Mouse (Mus musculus) midbrain, embryonic 16.5 days (tissue): Measurements from ENCODE around the gene Serpina3b. TPM values are rescaled to one million over a fixed set of nuclear protein-coding genes. Genes with fewer than 3 reads are reported as not detected.
"Not testable (repeated sequence)": the region's sequence is repeated elsewhere in the genome, so short reads cannot be mapped to it uniquely, and the experiment has no call there.

Source experiments
- ATAC-seq: fragments of 200-750 bp; cut with Nextera tagmentation; 2 replicates; pipeline ENCODE4 v1.8.0; 2017; ENCODE audit warnings: moderate TSS enrichment
- H3K27ac ChIP-seq: fragments of 300-500 bp; sonication (generic); 2 replicates; pipeline ENCODE4 v1.5.1; 2014; ENCODE audit warnings: mild to moderate bottlenecking, low read length, mixed read lengths
- H3K27me3 ChIP-seq: fragments of 300-500 bp; sonication (generic); 2 replicates; pipeline ENCODE4 v1.6.1; 2014; ENCODE audit warnings: low read depth, low read length, mixed read lengths; ENCODE audit not compliant: control insufficient read depth, insufficient read depth
- H3K36me3 ChIP-seq: fragments of 300-500 bp; sonication (generic); 2 replicates; pipeline ENCODE4 v1.6.1; 2014; ENCODE audit warnings: mild to moderate bottlenecking, low read length, moderate library complexity, mixed read lengths; ENCODE audit not compliant: control insufficient read depth, insufficient read depth
- H3K4me1 ChIP-seq: fragments of 300-500 bp; sonication (generic); 2 replicates; pipeline ENCODE4 v1.6.1; 2014; ENCODE audit warnings: mild to moderate bottlenecking, low read length, mixed read lengths; ENCODE audit not compliant: control insufficient read depth, insufficient read depth
- H3K4me2 ChIP-seq: fragments of 300-500 bp; sonication (generic); 2 replicates; pipeline ENCODE4 v1.6.1; 2014; ENCODE audit warnings: mild to moderate bottlenecking, low read length, mixed read lengths
- H3K4me3 ChIP-seq: fragments of 300-500 bp; sonication (generic); 2 replicates; pipeline ENCODE4 v1.5.1; 2014; ENCODE audit warnings: low read depth, mild to moderate bottlenecking, low read length, moderate library complexity, mixed read lengths
- H3K9ac ChIP-seq: fragments of 300-500 bp; sonication (generic); 2 replicates; pipeline ENCODE4 v1.6.1; 2014; ENCODE audit warnings: low read depth, low read length, mixed read lengths
- H3K9me3 ChIP-seq: fragments of 300-500 bp; sonication (generic); replicated peaks from 2 replicates; pipeline ENCODE4 v1.6.1; 2014; ENCODE audit warnings: mild to moderate bottlenecking, low read length, mixed read lengths; ENCODE audit not compliant: control insufficient read depth, poor library complexity, severe bottlenecking
- WGBS: fragments of 180-500 bp; shearing (Covaris S2); extraction: QIAGEN DNeasy Blood & Tissue Kit; methylation state at CpG from one replicate; pipeline ENCODE4 v1.1.7; 2014; 5-methylcytosine and 5-hydroxymethylcytosine counted together
- polyA plus RNA-seq: library from polyadenylated mRNA; unstranded; fragments of >200 nt; fragmentation: Nextera tagmentation; extraction: Ambion mirVana; gene quantifications from 2 replicates; pipeline ENCODE4 v1.2.1, GENCODE M21; 2015

Serpina3b gene
- polyA plus RNA-seq = not detected in 2 replicates

GRCm38 (mm10) chr12:104127696-104128095 is at the start of gene Serpina3b:
Gene Serpina3b, plus strand, starts transcription at chr12:104127996.
- Histone ChIP-seq H3K36me3 (no peaks in the 10 kb centered on the region), H3K4me3 (no peak within 1 kb of the TSS)

GRCm38 (mm10) chr12:104090119-104090518 is 37.7 kb upstream of the Serpina3b start:
- Histone ChIP-seq H3K4me2 (no peak overlapping the region), H3K27ac (no peak overlapping the region), H3K36me3 (no peaks in the 10 kb centered on the region), H3K4me3 (no peak overlapping the region), H3K9me3 (0 out of 2 replicates have a peak, but pooled peaks cover 5% of the 10 kb centered on the region), H3K27me3 (no peaks in the 10 kb centered on the region), H3K4me1 (no peaks in the 10 kb centered on the region), H3K9ac (no peak overlapping the region)
- 80% methylated on average over 2 of the region's 2 CpGs for WGBS
- ATAC-seq = no peak

More at GRCm38 (mm10) chr12:104127696-104128095, at the start of gene Serpina3b:
- no peaks in the 10 kb centered on the region for H3K9me3 ChIP-seq
- WGBS = 84% methylated on average over 5 of the region's 5 CpGs
- H3K9ac ChIP-seq = no peak within 1 kb of the TSS
- no peaks in the 10 kb centered on the region for H3K4me1 ChIP-seq
- H3K27me3 ChIP-seq = no peaks in the 10 kb centered on the region
- ATAC-seq = no peak
- no peak within 1 kb of the TSS for H3K27ac ChIP-seq
- no peak within 1 kb of the TSS for H3K4me2 ChIP-seq

- no peaks in the 10 kb centered on the region for H3K27me3 ChIP-seq
- no peak overlapping the region for H3K27ac ChIP-seq
- H3K9ac ChIP-seq = no peak overlapping the region
- ATAC-seq = no peak
- H3K4me2 ChIP-seq = no peak overlapping the region
- H3K36me3 ChIP-seq = no peaks in the 10 kb centered on the region
- H3K4me3 ChIP-seq = no peak overlapping the region
- WGBS = 69% methylated on average over 1 of the region's 1 CpGs
- 0 out of 2 replicates have a peak, but pooled peaks cover 5% of the 10 kb centered on the region for H3K9me3 ChIP-seq
- H3K4me1 ChIP-seq = no peaks in the 10 kb centered on the region
These were observed 36.5 kb upstream of the Serpina3b start for GRCm38 (mm10) chr12:104091303-104091702.

- H3K4me2 ChIP-seq = no peak within 1 kb of the TSS
- H3K9ac ChIP-seq = no peak within 1 kb of the TSS
- WGBS = 97% methylated on average over 6 of the region's 6 CpGs
- no peak within 1 kb of the TSS for H3K4me3 ChIP-seq
- no peaks in the 10 kb centered on the region for H3K27me3 ChIP-seq
- no peaks in the 10 kb centered on the region for H3K4me1 ChIP-seq
- no peaks in the 10 kb centered on the region for H3K9me3 ChIP-seq
- H3K27ac ChIP-seq = no peak within 1 kb of the TSS
- no peak for ATAC-seq
- no peaks in the 10 kb centered on the region for H3K36me3 ChIP-seq
These were observed 27.0 kb upstream of the Serpina3b start, which contains the start of gene Serpina5 for GRCm38 (mm10) chr12:104100768-104101167. Gene Serpina5, plus strand, starts transcription at chr12:104101113.

GRCm38 (mm10) chr12:104105847-104106246 is 21.9 kb upstream of the Serpina3b start:
- H3K4me3 ChIP-seq = no peak overlapping the region
- H3K36me3 ChIP-seq = no peaks in the 10 kb centered on the region
- no peak overlapping the region for H3K27ac ChIP-seq
- H3K4me2 ChIP-seq = no peak overlapping the region
- H3K9ac ChIP-seq = no peak overlapping the region
- H3K9me3 ChIP-seq = no peaks in the 10 kb centered on the region
- H3K27me3 ChIP-seq = no peaks in the 10 kb centered on the region
- ATAC-seq = no peak
- H3K4me1 ChIP-seq = no peaks in the 10 kb centered on the region

- no peak for ATAC-seq
- Histone ChIP-seq H3K27ac (no peak overlapping the region), H3K27me3 (no peaks in the 10 kb centered on the region), H3K4me1 (no peaks in the 10 kb centered on the region), H3K9me3 (no peaks in the 10 kb centered on the region), H3K36me3 (no peaks in the 10 kb centered on the region), H3K4me2 (no peak overlapping the region), H3K4me3 (no peak overlapping the region), H3K9ac (no peak overlapping the region)
These were observed 20.9 kb upstream of the Serpina3b start for GRCm38 (mm10) chr12:104106919-104107318.

GRCm38 (mm10) chr12:104108507-104108906 is 19.3 kb upstream of the Serpina3b start:
- no peaks in the 10 kb centered on the region for H3K36me3 ChIP-seq
- ATAC-seq = no peak
- no peaks in the 10 kb centered on the region for H3K9me3 ChIP-seq
- H3K4me1 ChIP-seq = no peaks in the 10 kb centered on the region
- H3K27ac ChIP-seq = no peak overlapping the region
- H3K27me3 ChIP-seq = no peaks in the 10 kb centered on the region
- WGBS = 79% methylated on average over 2 of the region's 2 CpGs
- no peak overlapping the region for H3K4me2 ChIP-seq
- H3K4me3 ChIP-seq = no peak overlapping the region
- no peak overlapping the region for H3K9ac ChIP-seq

GRCm38 (mm10) chr12:104112333-104112732 is 15.5 kb upstream of the Serpina3b start, which contains the start of gene Serpina3a:
Gene Serpina3a, plus strand, starts transcription at chr12:104112724.
- not testable (repeated sequence) for H3K27me3 ChIP-seq, H3K36me3 ChIP-seq, H3K9me3 ChIP-seq, H3K9ac ChIP-seq, ATAC-seq, H3K4me1 ChIP-seq, H3K4me2 ChIP-seq, H3K27ac ChIP-seq, H3K4me3 ChIP-seq
- 93% methylated on average over 10 of the region's 11 CpGs for WGBS

GRCm38 (mm10) chr12:104114921-104115579 is 12.7 kb upstream of the Serpina3b start:
- no peaks in the 10 kb centered on the region for H3K27me3 ChIP-seq
- no peaks in the 10 kb centered on the region for H3K9me3 ChIP-seq
- ATAC-seq = no peak
- no peak overlapping the region for H3K4me2 ChIP-seq
- 60% methylated on average over 3 of the region's 3 CpGs for WGBS
- no peak overlapping the region for H3K27ac ChIP-seq
- no peak overlapping the region for H3K9ac ChIP-seq
- H3K4me1 ChIP-seq = no peaks in the 10 kb centered on the region
- no peaks in the 10 kb centered on the region for H3K36me3 ChIP-seq
- H3K4me3 ChIP-seq = no peak overlapping the region
